In the genomic region with DNA sequence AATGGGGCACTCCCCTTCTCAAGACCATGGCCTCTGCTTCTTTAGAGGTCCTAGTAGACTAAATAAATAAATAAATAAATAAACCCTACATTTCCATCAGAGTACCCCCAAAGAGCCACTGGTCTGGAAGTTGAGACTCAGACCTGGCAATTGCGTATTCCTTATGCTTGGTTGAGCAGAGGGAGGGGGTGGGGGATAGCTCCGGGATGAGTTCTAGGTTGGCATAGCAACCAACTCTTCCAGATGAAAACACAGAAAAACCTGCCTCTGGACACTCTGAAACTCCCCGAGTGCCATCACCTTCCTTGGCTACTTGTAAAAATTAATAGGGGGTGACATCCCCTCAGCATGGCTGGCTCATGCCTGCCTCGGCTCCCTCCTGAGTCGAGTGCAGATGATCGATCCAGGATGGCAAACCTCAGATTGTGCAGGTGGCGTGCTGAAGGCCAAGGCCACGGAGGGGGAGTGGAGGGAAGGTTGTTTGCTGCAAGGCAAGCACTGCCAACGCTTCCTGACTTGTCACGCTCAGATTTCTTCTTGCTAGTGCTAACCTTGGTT, we compare ENCODE assay signal across 19 mouse cellular contexts. TPM values are rescaled to one million over a fixed set of nuclear protein-coding genes. Genes with fewer than 3 reads are reported as not detected.
DNase-seq lines count a peak whose midpoint lies in the region; ATAC-seq and TF ChIP-seq lines count a peak whose summit lies in the region.
"Had no signal": no experiment of that assay in that cellular context is flagged by ENCODE, and none has a peak within 500 bp of the region (broad histone marks: within the 10 kb centered on the region; RNA-seq: fewer than 3 reads in every experiment).

No protein-coding gene starts in this region.

- DNase-seq in forebrain, embryonic 10.5 days (ENCODE audit: extremely low spot score, low spot score) = no peak
- peak; percentile 43 for DNase-seq in neural tube, embryonic 11.5 days (ENCODE audit: low spot score)
- DNase-seq in neural tube, embryonic 10.5 days (ENCODE audit: extremely low spot score, low spot score) = no peak
- no peak for DNase-seq in thymus, adult 2 months
- DNase-seq in ovary, postnatal 36 days (ENCODE audit: low spot score) = no peak
- DNase-seq: cerebellum, adult 11-12 months; cerebellum, postnatal 36 days; gastrocnemius, postnatal 25 days; heart, postnatal 10 days; kidney, postnatal 14 days; layer of hippocampus, postnatal 36 days; right cerebral cortex, postnatal 4 days had no signal

- no peak overlapping the region for H3K9ac ChIP-seq in forebrain, embryonic 12.5 days
- H3K9ac ChIP-seq in neural tube, embryonic 11.5 days (ENCODE audit: low read length) = no peak overlapping the region
- H3K9ac ChIP-seq in hindbrain, embryonic 16.5 days (ENCODE audit: low read depth, low read length) = no peak overlapping the region
- H3K9ac ChIP-seq: embryonic facial prominence, embryonic 15.5 days; liver, embryonic 12.5 days had no signal

- no peak overlapping the region for H3K4me2 ChIP-seq in forebrain, embryonic 12.5 days
- H3K4me2 ChIP-seq in neural tube, embryonic 11.5 days (ENCODE audit: low read depth) = no peak overlapping the region
- no peak overlapping the region for H3K4me2 ChIP-seq in hindbrain, embryonic 16.5 days (ENCODE audit: low read length)
- H3K4me2 ChIP-seq: embryonic facial prominence, embryonic 15.5 days; liver, embryonic 12.5 days had no signal

- TF ChIP-seq POLR2A in thymus, adult 2 months (IDR thresholded peaks at IDR 0.05; ENCODE audit: control insufficient read depth, extremely low read depth, insufficient read depth, low read length, poor library complexity) = no peak

- peaks cover 14% of the 10 kb centered on the region for H3K4me1 ChIP-seq in forebrain, embryonic 12.5 days
- peaks cover 27% of the 10 kb centered on the region for H3K4me1 ChIP-seq in forebrain, embryonic 10.5 days
- H3K4me1 ChIP-seq in neural tube, embryonic 11.5 days (ENCODE audit: control insufficient read depth, insufficient read depth, low read length) = peaks cover 10% of the 10 kb centered on the region
- H3K4me1 ChIP-seq in hindbrain, embryonic 16.5 days (ENCODE audit: control insufficient read depth, insufficient read depth, low read depth, low read length) = peaks cover 9% of the 10 kb centered on the region
- no peaks in the 10 kb centered on the region for H3K4me1 ChIP-seq in thymus, adult 2 months (replicated peaks; ENCODE audit: control insufficient read depth, insufficient read depth, low read length)
- H3K4me1 ChIP-seq: embryonic facial prominence, embryonic 15.5 days; limb, embryonic 10.5 days; liver, embryonic 12.5 days had no signal

- no peak overlapping the region for H3K27ac ChIP-seq in forebrain, embryonic 12.5 days
- H3K27ac ChIP-seq in forebrain, embryonic 10.5 days = no peak overlapping the region
- H3K27ac ChIP-seq in neural tube, embryonic 11.5 days (ENCODE audit: low read depth, low read length) = no peak overlapping the region
- no peak overlapping the region for H3K27ac ChIP-seq in hindbrain, embryonic 16.5 days (ENCODE audit: low read depth, low read length)
- H3K27ac ChIP-seq in thymus, adult 2 months (ENCODE audit: control insufficient read depth, insufficient read depth, low read length) = no peak overlapping the region
- H3K27ac ChIP-seq: embryonic facial prominence, embryonic 15.5 days; limb, embryonic 10.5 days; liver, embryonic 12.5 days had no signal

- TF ChIP-seq CTCF in thymus, adult 2 months (IDR thresholded peaks at IDR 0.05; ENCODE audit: borderline replicate concordance, control insufficient read depth, extremely low read depth, insufficient read depth, low read length, poor library complexity) = no peak

- 0 out of 2 replicates have a peak, but pooled peaks cover 2% of the 10 kb centered on the region for H3K9me3 ChIP-seq in forebrain, embryonic 12.5 days
- H3K9me3 ChIP-seq in forebrain, embryonic 10.5 days = no peaks in the 10 kb centered on the region
- H3K9me3 ChIP-seq in neural tube, embryonic 11.5 days (ENCODE audit: control insufficient read depth, low read length) = no peaks in the 10 kb centered on the region
- no peaks in the 10 kb centered on the region for H3K9me3 ChIP-seq in hindbrain, embryonic 16.5 days (ENCODE audit: control insufficient read depth, low read length)
- H3K9me3 ChIP-seq: embryonic facial prominence, embryonic 15.5 days; limb, embryonic 10.5 days; liver, embryonic 12.5 days had no signal

- peaks cover 8% of the 10 kb centered on the region; the same call in 1 of the 2 replicates for H3K27me3 ChIP-seq in forebrain, embryonic 12.5 days
- peaks cover 7% of the 10 kb centered on the region for H3K27me3 ChIP-seq in forebrain, embryonic 10.5 days (ENCODE audit: poor library complexity, severe bottlenecking)
- no peaks in the 10 kb centered on the region for H3K27me3 ChIP-seq in neural tube, embryonic 11.5 days (ENCODE audit: control insufficient read depth, insufficient read depth, low read length)
- no peaks in the 10 kb centered on the region for H3K27me3 ChIP-seq in hindbrain, embryonic 16.5 days (replicated peaks; ENCODE audit: control insufficient read depth, insufficient read depth, low read length)
- no peaks in the 10 kb centered on the region for H3K27me3 ChIP-seq in thymus, adult 2 months (ENCODE audit: control insufficient read depth, insufficient read depth, low read length)

- H3K36me3 ChIP-seq in forebrain, embryonic 12.5 days (replicated peaks) = no peaks in the 10 kb centered on the region
- H3K36me3 ChIP-seq in forebrain, embryonic 10.5 days (replicated peaks) = no peaks in the 10 kb centered on the region
- H3K36me3 ChIP-seq in neural tube, embryonic 11.5 days (ENCODE audit: control insufficient read depth, insufficient read depth, low read length) = no peaks in the 10 kb centered on the region
- H3K36me3 ChIP-seq in hindbrain, embryonic 16.5 days (ENCODE audit: control insufficient read depth, insufficient read depth, low read length) = no peaks in the 10 kb centered on the region
- H3K36me3 ChIP-seq in thymus, adult 2 months (ENCODE audit: control insufficient read depth, insufficient read depth, low read length) = no peaks in the 10 kb centered on the region
- H3K36me3 ChIP-seq: embryonic facial prominence, embryonic 15.5 days; limb, embryonic 10.5 days; liver, embryonic 12.5 days had no signal

- ATAC-seq in forebrain, embryonic 12.5 days (ENCODE audit: low FRiP score) = 0 out of 2 replicates have a peak, but pooled peaks have one; percentile 14
- no peak for ATAC-seq in neural tube, embryonic 11.5 days (ENCODE audit: insufficient read depth, low FRiP score, low TSS enrichment)
- 0 out of 2 replicates have a peak, but pooled peaks have one; percentile 46 for ATAC-seq in hindbrain, embryonic 16.5 days
- ATAC-seq: intestine, embryonic 16.5 days; liver, embryonic 12.5 days had no signal

- WGBS in forebrain, embryonic 12.5 days = 49% methylated on average over 10 of the region's 10 CpGs
- 65% methylated on average over 10 of the region's 10 CpGs for WGBS in forebrain, embryonic 10.5 days
- WGBS in neural tube, embryonic 11.5 days = 48% methylated on average over 10 of the region's 10 CpGs
- 18% methylated on average over 10 of the region's 10 CpGs for WGBS in hindbrain, embryonic 16.5 days
- WGBS in thymus, adult 2 months = 65% methylated on average over 10 of the region's 10 CpGs

- H3K4me3 ChIP-seq in forebrain, embryonic 12.5 days (replicated peaks) = no peak overlapping the region
- H3K4me3 ChIP-seq in forebrain, embryonic 10.5 days = no peak overlapping the region
- H3K4me3 ChIP-seq in neural tube, embryonic 11.5 days (ENCODE audit: low read depth, low read length) = no peak overlapping the region
- no peak overlapping the region for H3K4me3 ChIP-seq in hindbrain, embryonic 16.5 days (ENCODE audit: low read length)
- H3K4me3 ChIP-seq in thymus, adult 2 months (ENCODE audit: control insufficient read depth, insufficient read depth, low read length) = no peak overlapping the region
- H3K4me3 ChIP-seq: embryonic facial prominence, embryonic 15.5 days; limb, embryonic 10.5 days; liver, embryonic 12.5 days; myocyte had no signal

RNA-seq across cellular contexts. Expression of a gene that starts 12.4 kb away (rescaled TPM):
- 1.6 and 1.8 TPM in 2 replicates for polyA plus RNA-seq in forebrain, embryonic 12.5 days (2016; fragmentation: Nextera tagmentation; extraction: Ambion mirVana)
- polyA plus RNA-seq in forebrain, embryonic 10.5 days (2016; fragmentation: Nextera tagmentation; extraction: Ambion mirVana) = 2.1 and 2.5 TPM in 2 replicates
- 3.5 and 4.4 TPM in 2 replicates for polyA plus RNA-seq in neural tube, embryonic 11.5 days (2014; fragmentation: Nextera tagmentation; extraction: Ambion mirVana)
- polyA plus RNA-seq in hindbrain, embryonic 16.5 days (2015; fragmentation: Nextera tagmentation; extraction: Ambion mirVana) = 7.9 and 8.1 TPM in 2 replicates
- 0.24 and 0.60 TPM in 2 replicates for polyA plus RNA-seq in thymus, adult 2 months (2012; rRNA removed)

RNA-seq across cellular contexts. Expression of a gene that starts 16.1 kb away (rescaled TPM):
- polyA plus RNA-seq in forebrain, embryonic 12.5 days (2016; fragmentation: Nextera tagmentation; extraction: Ambion mirVana) = 0.21 and 0.24 TPM in 2 replicates
- polyA plus RNA-seq in forebrain, embryonic 10.5 days (2016; fragmentation: Nextera tagmentation; extraction: Ambion mirVana) = not detected in 2 replicates
- not detected in 2 replicates for polyA plus RNA-seq in neural tube, embryonic 11.5 days (2014; fragmentation: Nextera tagmentation; extraction: Ambion mirVana)
- polyA plus RNA-seq in hindbrain, embryonic 16.5 days (2015; fragmentation: Nextera tagmentation; extraction: Ambion mirVana) = 16.6 and 17.3 TPM in 2 replicates
- polyA plus RNA-seq in thymus, adult 2 months (2012; rRNA removed) = not detected in 2 replicates
- polyA plus RNA-seq: intestine, embryonic 16.5 days; limb, embryonic 10.5 days; liver, embryonic 12.5 days; myocyte had no signal

RNA-seq across cellular contexts. Expression of a gene that starts 54.1 kb away (rescaled TPM):
- 53.9 and 57.0 TPM in 2 replicates for polyA plus RNA-seq in forebrain, embryonic 12.5 days (2016; fragmentation: Nextera tagmentation; extraction: Ambion mirVana)
- polyA plus RNA-seq in forebrain, embryonic 10.5 days (2016; fragmentation: Nextera tagmentation; extraction: Ambion mirVana) = 24.6 and 26.7 TPM in 2 replicates
- 26.5 and 29.3 TPM in 2 replicates for polyA plus RNA-seq in neural tube, embryonic 11.5 days (2014; fragmentation: Nextera tagmentation; extraction: Ambion mirVana)
- polyA plus RNA-seq in hindbrain, embryonic 16.5 days (2015; fragmentation: Nextera tagmentation; extraction: Ambion mirVana) = 100 and 108 TPM in 2 replicates
- 82.3 and 103 TPM in 2 replicates for polyA plus RNA-seq in thymus, adult 2 months (2012; rRNA removed)

RNA-seq across cellular contexts. Expression of a gene that starts 54.3 kb away (rescaled TPM):
- 14.5 and 14.7 TPM in 2 replicates for polyA plus RNA-seq in forebrain, embryonic 12.5 days (2016; fragmentation: Nextera tagmentation; extraction: Ambion mirVana)
- 21.2 and 22.7 TPM in 2 replicates for polyA plus RNA-seq in forebrain, embryonic 10.5 days (2016; fragmentation: Nextera tagmentation; extraction: Ambion mirVana)
- 19.3 and 22.8 TPM in 2 replicates for polyA plus RNA-seq in neural tube, embryonic 11.5 days (2014; fragmentation: Nextera tagmentation; extraction: Ambion mirVana)
- 21.6 and 23.7 TPM in 2 replicates for polyA plus RNA-seq in hindbrain, embryonic 16.5 days (2015; fragmentation: Nextera tagmentation; extraction: Ambion mirVana)
- 16.6 and 16.9 TPM in 2 replicates for polyA plus RNA-seq in thymus, adult 2 months (2012; rRNA removed)

Comparison
In these comparisons a context has a peak if more than half of its experiments do, and no peak if none do; other contexts are left out.
1. RNA of a gene that starts 16.1 kb away (polyA plus RNA-seq): 16.6 to 17.3 TPM in hindbrain, embryonic 16.5 days; 0.21 to 0.24 TPM in forebrain, embryonic 12.5 days, not detected in thymus, adult 2 months, not detected in neural tube, embryonic 11.5 days and not detected in forebrain, embryonic 10.5 days; every median in the first group is over 10 times any median in the second.